Mouse (Mus musculus) layer of hippocampus, adult 8-10 months (tissue): Measurements from ENCODE around the gene Slc16a9. TPM values are rescaled to one million over a fixed set of nuclear protein-coding genes. Genes with fewer than 3 reads are reported as not detected.

Experiments
- DNase-seq, 2 experiments: peaks; one replicate each; pipeline ENCODE4 v3.0.0; 2022; ENCODE audit warnings: low spot score in 2 of 2
- total RNA-seq, 4 experiments: library from RNA; stranded (reverse); gene quantifications; 2 replicates each; pipeline ENCODE4 v1.2.4; 2022

The Slc16a9 gene
- total RNA-seq, 4 experiments from 2014 or later = 1.5 to 3.3 (median 1.9) TPM

DNA sequence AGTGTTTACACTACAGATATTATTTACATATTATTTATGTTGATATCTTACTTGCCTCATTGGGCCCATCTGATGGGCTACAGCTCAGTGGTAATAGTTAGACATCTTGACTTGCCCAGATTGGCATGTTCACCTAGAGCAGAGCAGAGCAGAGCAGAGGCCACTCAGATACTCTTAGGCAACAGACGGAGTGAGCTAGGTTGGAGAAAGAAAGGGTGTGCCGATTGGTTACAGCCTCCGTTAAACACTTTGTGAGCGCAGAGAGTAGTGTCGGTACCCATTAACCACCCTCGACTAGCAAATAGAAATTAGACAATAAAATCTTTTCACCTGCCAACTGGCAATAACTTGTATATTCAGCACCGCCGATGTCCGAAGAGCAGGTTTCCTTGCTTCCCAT, 1.2 kb downstream of the Slc16a9 start:
- no peak for DNase-seq

DNA sequence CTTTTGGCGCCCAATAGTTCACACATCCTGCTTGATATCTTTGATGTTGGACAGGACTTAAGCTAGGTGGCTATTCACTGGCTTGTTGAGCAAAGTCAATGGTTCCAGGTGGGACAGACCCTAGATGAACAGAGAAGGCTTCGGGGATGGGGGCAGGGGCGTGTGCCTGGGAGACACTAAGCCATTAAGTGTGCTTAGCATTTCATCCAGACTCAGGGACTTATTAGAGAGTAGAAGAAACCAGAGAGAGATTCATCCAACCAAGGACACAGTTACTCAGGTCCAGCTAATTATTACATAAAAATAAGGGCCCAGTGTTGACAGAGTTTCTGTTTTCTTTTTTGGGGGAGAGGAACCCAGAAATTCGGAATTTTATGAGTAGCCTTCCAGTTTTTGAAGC, 5.5 kb downstream of the Slc16a9 start:
- no peak for DNase-seq

DNA sequence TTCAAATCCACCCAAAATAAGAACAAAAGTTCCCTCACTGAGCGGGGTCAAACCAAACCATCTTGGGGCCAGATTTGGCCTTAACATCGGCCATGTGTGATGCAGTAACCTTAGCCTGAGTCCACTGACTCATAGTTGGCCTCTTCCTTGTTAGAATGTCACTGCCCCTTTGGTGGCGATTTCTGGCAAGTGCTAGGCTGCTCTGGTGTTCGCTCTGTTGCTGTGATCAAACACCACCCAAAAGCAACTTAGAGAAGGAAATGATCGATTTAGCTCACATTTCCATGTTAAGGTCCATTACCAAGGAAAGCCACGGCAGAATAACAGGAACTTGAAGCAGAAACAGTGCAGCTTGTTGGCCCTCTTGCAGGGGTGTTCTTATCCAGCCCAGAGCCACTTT, 5.9 kb downstream of the Slc16a9 start:
- DNase-seq = no peak

DNA sequence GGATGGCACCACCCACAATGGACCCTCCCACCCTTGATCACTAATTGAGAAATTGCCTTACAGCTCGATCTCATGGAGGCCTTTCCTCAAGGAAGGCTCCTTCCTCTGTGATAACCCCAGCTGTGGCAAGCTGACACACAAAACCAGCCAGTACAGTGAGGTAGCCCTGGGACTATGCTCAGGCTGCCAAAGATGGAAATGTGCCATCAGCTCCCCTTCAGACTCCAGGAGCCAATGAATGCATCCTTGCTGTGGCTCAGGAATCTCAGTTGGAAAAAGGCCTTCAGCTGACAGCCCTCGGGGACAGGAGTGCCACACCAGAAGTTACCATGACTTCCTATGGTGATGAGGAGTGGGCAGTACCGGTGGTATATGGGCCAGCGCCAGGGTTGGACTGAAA, 9.8 kb downstream of the Slc16a9 start:
- DNase-seq = no peak

DNA sequence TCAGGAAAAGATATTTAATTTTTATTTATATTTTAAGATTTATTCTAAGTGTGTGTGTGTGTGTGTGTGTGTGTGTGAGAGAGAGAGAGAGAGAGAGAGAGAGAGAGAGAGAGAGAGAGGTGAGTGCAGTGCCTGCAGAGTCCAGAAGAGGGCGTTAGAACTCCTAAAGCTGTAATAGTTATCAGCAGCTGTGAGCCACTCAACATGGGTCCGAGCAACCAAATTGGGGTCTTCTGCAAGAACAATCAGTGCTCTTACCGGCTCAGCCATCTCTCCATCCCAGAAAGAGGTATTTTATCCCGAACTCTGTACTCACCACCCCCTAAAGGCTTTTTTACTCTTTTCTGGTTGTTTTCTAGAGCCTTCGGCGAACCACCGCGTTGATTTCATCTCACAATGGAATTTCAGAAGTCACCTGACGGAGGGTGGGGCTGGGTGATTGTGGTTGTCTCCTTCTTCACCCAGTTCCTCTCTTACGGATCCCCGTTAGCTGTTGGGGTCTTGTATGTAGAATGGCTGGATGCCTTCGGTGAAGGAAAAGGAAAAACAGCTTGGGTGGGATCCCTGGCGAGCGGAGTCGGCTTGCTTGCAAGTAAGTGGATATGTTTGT, 10.8 kb downstream of the Slc16a9 start:
- no peak for DNase-seq

DNA sequence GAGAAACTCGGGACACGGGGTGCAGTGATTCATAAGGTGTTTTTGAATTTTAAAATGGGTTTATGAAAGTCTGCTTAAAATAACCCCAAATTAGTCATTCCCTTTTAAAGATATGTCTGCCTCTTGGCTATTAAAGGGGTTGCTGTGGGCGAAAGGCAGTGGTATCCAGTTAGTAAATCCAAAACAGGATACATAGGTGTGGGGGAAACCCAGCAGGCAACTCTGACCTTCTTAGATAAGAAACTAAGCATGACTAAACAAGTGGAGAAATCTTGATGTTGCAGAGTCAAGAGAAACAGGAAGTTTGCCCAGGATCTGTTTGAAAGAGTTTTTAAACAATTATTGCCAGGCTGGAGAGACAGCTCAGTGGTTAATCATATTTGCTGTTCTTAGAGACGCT, 12.1 kb downstream of the Slc16a9 start:
- no peak for DNase-seq

DNA sequence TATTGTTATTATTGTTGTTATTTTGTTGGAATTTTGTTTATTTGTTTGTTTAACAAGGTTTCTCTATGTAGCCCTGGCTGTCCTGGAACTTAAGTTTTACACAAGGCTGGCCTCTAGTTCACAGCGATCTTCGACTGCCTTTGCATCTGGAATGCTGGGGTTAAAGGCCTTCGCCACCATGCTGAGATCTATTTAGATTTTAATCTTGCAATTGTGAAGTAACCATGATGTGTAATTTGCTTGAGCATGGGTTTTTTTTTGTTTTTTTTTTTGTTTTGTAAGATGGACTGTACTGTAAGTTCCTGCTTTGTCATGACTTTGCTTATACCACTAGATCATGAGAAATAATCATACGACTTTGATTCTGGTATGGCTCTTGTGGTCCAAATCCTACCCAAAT, 16.0 kb downstream of the Slc16a9 start:
- no peak for DNase-seq

DNA sequence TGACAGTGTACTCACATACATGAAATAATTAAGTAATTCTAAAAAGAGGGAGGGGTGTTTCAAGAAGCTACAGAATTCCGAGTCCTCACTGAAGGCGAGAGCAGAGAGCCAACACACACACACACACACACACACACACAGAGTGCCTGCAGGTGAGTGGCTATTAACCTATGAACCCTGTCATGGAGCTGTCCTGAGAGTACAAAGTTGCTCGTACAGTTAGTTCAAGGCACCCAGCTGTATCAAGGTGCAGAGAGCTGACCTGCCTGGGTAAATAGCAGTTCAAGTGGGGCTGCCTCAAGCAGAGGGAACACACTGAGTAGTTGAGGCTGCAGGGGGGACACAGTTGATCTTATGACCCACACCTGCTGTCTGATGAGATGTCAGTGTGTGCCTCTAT, 17.2 kb downstream of the Slc16a9 start:
- DNase-seq = no peak

DNA sequence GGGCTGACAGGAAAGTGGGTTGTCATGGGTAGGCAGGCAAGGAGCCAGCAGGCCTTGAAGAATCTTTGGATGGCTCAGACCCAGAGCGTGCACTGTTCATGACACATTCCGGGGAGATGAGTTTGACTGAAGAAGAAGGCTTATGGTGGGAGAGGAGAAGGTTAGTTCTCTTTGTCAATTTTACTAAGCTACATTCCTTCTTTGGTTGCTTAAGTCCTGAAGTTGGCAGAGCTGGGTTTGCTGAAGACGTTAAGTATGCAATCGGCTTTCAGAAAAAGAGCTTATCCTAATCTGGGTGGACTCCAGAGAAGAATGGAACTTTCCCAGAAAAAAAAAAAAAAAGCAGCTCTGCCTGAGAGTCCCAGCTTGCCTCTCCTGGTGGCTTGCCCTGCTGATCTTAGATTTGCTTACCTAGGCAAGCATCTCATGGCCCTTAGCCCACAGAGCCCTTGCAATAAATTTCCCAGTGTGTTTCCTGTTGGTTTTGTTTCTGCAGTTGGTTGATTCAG, 18.8 kb downstream of the Slc16a9 start:
- no peak for DNase-seq

DNA sequence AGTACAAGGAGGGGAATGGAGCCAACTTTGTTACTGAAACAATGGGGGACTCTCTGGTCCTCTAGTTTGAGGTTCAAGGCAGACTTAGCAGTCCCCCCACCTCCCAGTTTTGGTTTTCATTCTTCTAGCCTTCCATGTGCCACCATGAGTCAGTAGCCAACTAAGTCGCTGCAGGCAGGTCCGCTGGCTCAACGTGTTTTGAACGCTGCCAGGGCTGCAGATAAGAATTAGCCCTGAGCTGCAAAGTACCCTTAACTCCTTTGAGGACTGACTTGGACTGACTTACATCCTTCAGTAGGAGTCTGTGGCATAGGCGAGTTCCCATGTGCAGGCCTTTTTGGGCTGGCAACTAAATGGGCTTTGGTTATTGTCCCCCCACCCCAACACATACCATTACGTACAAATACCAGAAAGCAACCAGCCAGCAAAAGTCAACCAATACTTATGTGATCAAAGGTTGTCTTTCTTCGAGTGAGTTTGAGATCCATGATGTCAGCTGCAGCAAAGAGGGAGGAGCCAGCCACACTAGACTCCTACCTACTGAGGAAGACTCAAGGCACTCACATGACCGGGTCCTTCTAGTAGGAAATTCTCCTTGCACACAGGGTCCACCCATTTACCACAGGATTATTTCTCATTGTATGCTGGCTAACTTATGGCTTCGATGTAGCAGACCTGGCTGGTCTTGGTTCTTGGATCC, 19.6 kb downstream of the Slc16a9 start:
- no peak for DNase-seq

DNA sequence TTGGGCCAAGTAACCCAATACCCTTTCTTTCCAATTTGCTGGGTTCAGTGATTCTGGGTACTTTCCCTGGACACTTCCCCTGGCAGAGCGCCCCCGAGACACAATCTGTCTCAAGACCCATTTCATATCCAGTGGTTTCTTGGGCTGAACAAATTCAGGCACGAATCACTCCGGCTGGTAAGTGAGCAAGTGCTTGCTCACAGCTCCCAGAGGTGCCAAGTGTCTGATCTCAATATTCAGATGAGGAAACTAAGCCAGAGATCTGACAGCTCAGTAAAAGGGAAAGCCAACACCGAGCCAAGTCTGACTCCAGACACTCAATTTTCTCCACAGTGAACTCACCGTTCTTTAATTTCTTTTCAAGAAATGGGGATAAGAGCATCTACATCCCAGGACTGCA, 21.6 kb downstream of the Slc16a9 start:
- DNase-seq = no peak

DNA sequence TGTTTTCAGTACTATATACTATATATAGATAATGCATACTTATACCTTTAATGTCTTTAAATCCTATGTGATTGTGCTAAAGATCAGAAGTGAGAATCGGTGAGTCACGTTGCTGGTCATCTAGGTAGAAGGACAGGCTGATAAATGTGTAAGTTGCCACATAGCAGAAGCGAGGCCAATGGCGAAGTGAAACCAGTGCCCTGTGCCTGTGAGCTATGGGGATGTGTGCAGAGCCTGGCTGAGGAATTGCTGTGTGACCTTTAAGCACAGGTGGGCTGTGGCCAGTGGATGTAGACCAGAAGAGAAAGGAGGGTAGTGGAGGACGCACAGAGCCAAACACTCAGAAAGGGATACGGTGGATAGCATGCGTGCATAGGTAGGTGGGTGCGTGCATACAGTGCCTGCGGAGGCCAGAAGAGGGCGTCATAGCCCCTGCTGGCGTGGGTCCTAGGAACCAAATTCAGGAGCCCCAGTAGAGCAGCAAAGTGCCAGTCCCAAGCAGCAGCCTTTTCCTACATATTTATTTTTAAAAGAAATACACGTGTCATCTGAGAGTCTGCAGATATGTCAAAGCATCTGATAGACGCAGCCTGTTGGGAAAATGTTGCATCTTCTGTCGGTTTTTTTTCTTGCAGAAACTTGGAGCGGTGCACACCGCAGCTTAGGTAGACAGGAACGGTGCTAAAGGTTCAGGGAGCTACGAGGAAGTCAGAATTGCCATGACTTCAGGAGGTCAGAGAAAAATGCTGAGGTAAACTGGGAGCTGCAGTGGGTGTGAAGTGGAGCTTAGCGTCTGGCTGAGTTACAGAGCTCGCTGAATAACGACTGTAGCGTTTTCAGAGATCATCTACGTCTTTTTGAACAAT, 23.9 kb downstream of the Slc16a9 start:
- no peak for DNase-seq

DNA sequence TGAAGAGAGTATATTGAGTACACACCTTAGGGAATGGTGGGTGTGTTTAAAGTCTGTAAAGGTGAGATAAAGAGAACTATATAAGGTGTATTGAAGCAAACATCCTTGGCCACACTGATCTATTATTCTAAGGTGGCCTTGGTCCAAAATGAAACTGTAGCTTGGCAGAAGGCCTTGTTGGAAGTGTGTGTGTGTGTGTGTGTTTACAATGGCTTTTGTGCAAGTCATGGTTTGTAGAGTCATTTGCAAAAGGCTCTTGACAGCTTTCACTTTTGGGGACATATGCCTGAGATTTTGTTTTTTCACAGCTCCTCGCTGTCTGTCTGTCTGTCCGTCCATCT, 24.5 kb downstream of the Slc16a9 start:
- DNase-seq = no peak

DNA sequence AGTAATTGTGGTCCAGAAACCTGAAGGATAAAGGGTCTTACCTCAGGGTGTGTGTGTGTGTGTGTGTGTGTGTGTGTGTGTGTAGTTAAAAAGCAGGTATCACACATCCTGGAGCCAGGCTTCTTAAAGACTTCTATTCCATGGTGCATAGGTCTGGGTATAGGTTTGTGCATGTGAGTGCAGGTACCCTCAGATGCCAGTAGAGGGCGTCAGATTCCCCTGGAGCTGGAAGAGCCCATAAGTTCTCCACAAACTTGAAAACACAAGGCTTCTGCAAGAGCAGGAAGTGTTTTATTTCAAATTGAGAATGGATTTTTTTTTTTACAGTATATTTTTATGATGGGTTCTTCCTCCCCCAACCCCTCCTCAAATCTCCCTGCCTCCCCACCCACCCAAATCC, 31.8 kb downstream of the Slc16a9 start:
- DNase-seq = no peak

DNA sequence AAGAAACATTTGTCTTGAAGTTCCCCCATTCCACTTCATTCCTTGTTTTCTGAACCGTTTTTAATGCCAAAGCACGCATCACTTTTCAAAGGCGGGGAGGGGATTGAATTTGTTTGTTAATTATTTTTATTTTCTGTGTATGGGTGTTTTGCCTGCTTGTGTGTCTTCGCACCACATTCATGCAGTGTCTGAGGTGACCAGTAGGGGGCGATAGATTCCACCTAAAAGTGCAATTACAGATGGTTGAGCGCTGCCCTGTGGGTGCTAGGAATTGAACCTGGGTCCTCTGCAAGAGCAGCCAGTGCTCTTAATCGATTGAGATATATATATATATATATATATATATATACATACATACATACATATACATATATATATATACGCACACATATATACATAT, 34.4 kb downstream of the Slc16a9 start:
- DNase-seq = no peak

DNA sequence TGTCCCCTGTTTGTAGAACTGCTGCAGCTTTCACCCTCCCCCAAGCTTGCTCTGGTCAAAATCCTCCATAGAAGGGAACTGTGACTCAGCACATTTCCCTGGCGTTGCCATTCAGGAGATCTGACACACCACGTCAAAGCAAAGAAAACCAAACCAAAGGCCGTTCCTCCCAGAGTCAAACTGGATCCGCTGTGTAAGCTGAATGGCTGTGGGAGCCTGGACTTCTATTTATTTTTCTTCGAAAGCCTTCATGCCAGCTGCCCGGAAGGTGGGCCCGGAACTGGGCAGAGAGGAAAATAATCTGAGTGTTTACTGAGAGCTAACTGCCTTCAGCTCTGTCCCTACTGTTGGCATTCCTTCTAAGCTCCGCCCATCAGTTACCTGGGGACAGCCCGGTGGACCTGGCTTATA, 42.9 kb downstream of the Slc16a9 start:
- no peak for DNase-seq

DNA sequence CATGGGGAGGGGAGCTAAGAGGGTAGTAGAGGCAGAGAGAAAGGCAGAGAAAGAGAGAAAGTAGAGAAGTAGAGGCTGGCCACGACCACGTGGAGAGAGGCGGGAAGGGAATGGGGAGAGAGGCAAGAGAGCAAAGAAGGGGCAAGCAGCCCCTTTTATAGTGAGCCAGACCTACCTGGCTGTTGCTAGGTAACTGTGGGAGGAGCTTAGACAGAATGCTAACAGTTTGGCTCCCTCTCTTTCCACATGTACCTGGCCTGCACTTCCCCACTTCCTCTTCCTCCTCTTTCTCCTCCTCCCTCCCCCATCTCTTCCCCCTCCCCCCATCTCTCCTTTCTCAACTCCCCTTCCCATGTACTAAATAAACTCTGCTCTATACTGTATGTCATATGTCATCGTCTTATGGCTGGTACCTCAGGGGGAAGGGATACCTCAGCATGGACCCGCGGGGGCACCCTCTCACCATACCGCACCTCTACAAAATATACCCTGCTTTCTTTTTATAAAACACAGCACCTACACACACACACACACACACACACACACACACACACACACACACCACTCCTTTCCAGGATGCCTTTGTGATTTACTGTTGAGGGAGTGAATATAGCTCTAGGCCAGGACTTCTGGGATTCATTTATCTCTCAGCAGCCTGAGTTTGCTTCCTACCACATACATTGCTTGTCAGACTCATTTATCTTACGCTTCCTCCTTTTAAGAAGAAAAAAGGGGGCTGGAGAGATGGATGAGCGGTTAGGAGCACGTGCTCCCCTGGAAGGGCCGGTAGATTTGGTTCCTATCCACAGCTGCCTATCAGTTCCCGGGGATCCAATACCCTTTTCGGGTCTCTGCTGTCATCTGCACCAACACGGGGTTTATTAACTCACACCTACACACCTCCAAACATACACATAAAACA, 43.8 kb downstream of the Slc16a9 start:
- DNase-seq = no peak

DNA sequence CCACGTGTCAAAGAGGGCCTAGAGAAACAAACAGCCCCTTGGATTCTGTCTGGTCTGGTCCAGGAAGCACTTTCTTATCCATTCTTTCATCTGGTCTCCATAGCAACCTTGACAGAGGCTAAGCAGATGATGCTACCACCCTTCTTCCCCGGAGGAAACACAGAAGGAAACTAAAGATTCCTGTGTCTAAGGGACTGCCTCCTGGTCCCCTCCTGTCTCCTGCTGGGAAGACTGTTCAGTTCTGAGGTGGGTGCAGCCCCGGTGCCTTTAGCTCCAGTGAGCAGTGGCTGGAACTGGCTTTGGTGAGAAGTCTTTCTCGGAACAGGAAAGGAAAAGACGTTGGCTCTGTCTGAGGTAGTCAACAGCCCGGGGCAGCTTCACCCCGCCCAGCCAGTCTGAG, 47.1 kb downstream of the Slc16a9 start:
- DNase-seq = no peak

DNA sequence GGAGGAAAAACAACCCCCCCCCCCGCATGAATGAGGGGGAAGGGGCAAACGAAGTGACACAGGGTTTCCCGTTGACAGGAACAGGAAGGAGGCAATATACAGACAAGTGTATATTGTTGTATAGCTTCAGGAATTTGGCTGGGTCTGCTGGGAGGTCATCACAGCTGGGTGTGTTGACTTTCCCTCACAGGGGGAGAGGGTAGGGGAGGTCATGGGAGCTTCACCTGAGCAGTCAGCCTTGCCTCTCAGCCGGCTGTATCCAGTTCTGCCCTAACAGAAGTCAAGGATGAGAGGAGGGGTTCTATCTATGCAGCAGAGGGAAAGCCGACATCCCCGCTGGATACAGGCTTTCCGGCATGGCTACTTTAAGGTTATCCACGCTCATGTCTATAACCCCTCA, 49.2 kb downstream of the Slc16a9 start:
- DNase-seq = no peak

DNA sequence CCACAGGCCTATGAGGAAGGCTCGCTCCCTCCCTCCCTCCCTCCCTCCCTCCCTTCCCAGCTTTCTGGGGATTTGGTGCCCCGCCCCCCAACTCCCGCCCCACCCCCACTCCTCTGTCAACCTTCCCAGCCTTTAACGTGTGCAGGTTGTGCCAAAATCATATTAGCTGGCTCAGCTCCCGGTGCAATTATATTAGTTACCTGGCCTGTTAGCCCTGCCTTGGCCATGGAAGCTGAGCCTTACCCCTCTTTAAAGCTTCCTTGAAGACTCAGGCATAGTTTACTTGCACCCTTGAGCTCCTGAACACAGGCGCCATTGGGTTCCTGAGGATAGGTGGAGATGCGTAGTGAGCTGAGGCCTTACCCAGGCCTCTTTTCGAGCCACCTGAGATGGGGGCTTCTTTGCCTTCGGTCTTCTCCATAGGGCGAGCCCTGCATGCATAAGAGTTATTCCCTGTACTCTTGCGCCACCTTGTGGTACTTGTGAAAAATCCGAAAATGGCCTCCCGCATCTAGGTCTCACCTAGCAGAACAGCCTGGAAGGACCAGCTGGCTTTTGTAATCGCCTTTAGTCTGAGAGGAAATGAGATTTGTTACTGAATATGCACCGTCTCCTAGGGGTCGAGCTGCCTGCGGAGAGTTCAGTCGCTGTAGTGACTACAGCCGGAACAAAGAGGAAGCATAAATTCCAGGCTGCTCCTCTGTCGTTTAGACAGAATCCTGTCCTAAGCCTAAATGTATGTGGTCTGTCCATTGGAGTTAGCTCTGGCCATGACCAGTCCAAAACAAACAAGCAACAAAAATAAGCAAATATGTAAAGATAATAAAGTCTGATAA, 51.8 kb downstream of the Slc16a9 start:
- peak; percentile 65 to 81 for DNase-seq
